Mouse (Mus musculus) hindbrain, embryonic 12.5 days (tissue): ENCODE results near the gene Srcap. TPM values are rescaled to one million over a fixed set of nuclear protein-coding genes. Genes with fewer than 3 reads are reported as not detected.

ENCODE experiments used
- ATAC-seq: fragments of 200-750 bp; cut with Nextera tagmentation; 2 replicates; pipeline ENCODE4 v1.8.0; 2017; ENCODE audit warnings: moderate TSS enrichment; ENCODE audit not compliant: low FRiP score
- H3K27ac ChIP-seq: fragments of 300-500 bp; sonication (generic); 2 replicates; pipeline ENCODE4 v1.5.1; 2016; ENCODE audit warnings: mild to moderate bottlenecking
- H3K27me3 ChIP-seq: fragments of 300-500 bp; sonication (generic); 2 replicates; pipeline ENCODE4 v1.6.1; 2016; ENCODE audit warnings: mild to moderate bottlenecking
- H3K36me3 ChIP-seq: fragments of 300-500 bp; sonication (generic); 2 replicates; pipeline ENCODE4 v1.6.1; 2016; ENCODE audit warnings: mild to moderate bottlenecking
- H3K4me1 ChIP-seq: fragments of 300-500 bp; sonication (generic); 2 replicates; pipeline ENCODE4 v1.6.1; 2016
- H3K4me2 ChIP-seq: fragments of 300-500 bp; sonication (generic); replicated peaks from 2 replicates; pipeline ENCODE4 v1.6.1; 2016; ENCODE audit warnings: mild to moderate bottlenecking
- H3K4me3 ChIP-seq: fragments of 300-500 bp; sonication (generic); 2 replicates; pipeline ENCODE4 v1.5.1; 2016; ENCODE audit warnings: mild to moderate bottlenecking
- H3K9ac ChIP-seq: fragments of 300-500 bp; sonication (generic); 2 replicates; pipeline ENCODE4 v1.6.1; 2016; ENCODE audit warnings: mild to moderate bottlenecking, moderate library complexity
- H3K9me3 ChIP-seq: fragments of 300-500 bp; sonication (generic); replicated peaks from 2 replicates; pipeline ENCODE4 v1.6.1; 2016; ENCODE audit warnings: mild to moderate bottlenecking
- WGBS: fragments of 180-500 bp; shearing (Covaris S2); methylation state at CpG from one replicate; pipeline ENCODE4 v1.1.7; 2016; 5-methylcytosine and 5-hydroxymethylcytosine counted together
- polyA plus RNA-seq: library from polyadenylated mRNA; unstranded; fragments of >200 nt; fragmentation: Nextera tagmentation; extraction: Ambion mirVana; gene quantifications from 2 replicates; pipeline ENCODE4 v1.2.1, GENCODE M21; 2016

Gene Srcap
- polyA plus RNA-seq, 1 experiment from 2014 or later, result 90.8 TPM

DNA sequence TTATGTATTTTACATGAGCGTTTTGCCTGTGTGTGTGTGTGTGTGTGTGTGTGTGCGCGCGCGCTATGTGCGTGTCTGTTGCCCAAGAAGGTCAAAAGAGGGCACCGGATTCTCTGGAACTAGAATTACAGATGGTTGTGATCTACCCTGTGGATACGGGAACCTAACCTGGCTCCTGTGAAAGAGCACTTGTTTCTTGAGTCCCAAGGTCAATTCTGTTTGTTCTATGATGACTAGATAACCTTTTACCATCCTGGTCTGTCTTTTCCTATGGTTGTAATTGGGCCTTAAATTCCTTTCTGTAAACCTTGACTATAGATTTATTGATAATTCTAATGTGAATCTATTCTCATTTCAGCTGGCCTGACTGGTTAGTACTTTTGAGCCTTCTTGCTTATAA is 39.8 kb downstream of the Srcap start:
- no peak for ATAC-seq
- no peak overlapping the region for H3K4me3 ChIP-seq
- H3K4me2 ChIP-seq, result no peak overlapping the region
- no peaks in the 10 kb centered on the region for H3K4me1 ChIP-seq
- no peak overlapping the region for H3K27ac ChIP-seq
- H3K9me3 ChIP-seq, result no peaks in the 10 kb centered on the region
- no peaks in the 10 kb centered on the region for H3K27me3 ChIP-seq
- peaks cover 80% of the 10 kb centered on the region for H3K36me3 ChIP-seq
- H3K9ac ChIP-seq, result no peak overlapping the region
- 96% methylated on average over 8 of the region's 8 CpGs for WGBS

DNA sequence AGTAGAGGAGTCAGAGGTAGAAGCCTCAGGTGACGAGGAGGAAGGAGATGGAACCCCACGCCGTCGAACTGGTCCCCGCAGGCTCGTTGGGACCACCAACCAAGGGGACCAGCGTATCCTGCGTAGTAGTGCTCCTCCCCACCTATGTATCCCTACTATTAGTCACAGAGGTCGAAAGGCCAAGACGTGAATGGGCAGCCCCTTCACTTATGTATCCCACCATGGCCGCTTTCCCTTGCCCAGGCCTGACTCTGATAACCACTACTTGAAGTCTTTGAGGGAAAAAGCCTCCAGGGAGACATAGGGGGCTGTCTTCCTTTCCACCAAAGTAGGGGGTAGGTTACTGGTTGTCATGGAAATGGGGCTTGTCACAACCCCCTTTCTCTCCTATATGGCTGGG is 48.8 kb downstream of the Srcap start:
- H3K9me3 ChIP-seq, result no peaks in the 10 kb centered on the region
- WGBS, result 93% methylated on average over 11 of the region's 11 CpGs
- H3K4me3 ChIP-seq, result no peak overlapping the region
- peaks cover 80% of the 10 kb centered on the region for H3K36me3 ChIP-seq
- no peaks in the 10 kb centered on the region for H3K27me3 ChIP-seq
- no peak overlapping the region for H3K9ac ChIP-seq
- H3K27ac ChIP-seq, result no peak overlapping the region
- no peak for ATAC-seq
- H3K4me1 ChIP-seq, result no peaks in the 10 kb centered on the region
- H3K4me2 ChIP-seq, result no peak overlapping the region

DNA sequence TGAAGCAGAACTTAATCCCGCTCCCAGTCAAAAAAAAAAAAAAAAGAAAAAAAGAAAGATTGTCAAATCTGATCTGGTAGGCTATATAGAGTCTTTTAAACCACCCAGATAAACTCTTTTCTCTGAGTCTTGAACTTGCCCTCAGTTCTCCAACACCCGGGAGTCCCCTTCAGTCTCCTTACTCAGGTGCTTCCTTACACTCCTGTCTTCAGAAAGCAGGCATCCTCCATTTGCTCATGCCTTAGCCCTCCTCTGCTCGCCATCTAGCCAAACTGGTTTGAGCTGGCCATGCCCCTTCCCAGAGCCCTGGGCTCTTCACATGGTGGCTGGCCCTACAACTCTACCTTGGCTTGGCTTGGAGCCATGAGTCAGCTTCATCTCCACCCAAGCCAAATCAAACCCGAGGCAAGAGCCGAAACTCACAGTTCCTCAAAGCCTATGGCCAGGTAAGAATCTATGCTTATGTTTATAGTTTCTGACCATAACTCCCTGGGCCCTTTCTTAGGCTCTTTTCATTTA is 49.6 kb downstream of the Srcap start, which contains the start of gene Tmem265:
TSS of gene Tmem265 (plus strand) at position 51 of the 519 bp plus-strand sequence.
- H3K27ac ChIP-seq, result no peak within 1 kb of the TSS
- H3K4me2 ChIP-seq, result no peak within 1 kb of the TSS
- H3K4me3 ChIP-seq, result no peak within 1 kb of the TSS
- WGBS, result 92% methylated on average over 5 of the region's 5 CpGs
- H3K9me3 ChIP-seq, result no peaks in the 10 kb centered on the region
- no peaks in the 10 kb centered on the region for H3K27me3 ChIP-seq
- H3K4me1 ChIP-seq, result no peaks in the 10 kb centered on the region
- no peak within 1 kb of the TSS for H3K9ac ChIP-seq
- ATAC-seq, result no peak
- H3K36me3 ChIP-seq, result peaks cover 74% of the 10 kb centered on the region

DNA sequence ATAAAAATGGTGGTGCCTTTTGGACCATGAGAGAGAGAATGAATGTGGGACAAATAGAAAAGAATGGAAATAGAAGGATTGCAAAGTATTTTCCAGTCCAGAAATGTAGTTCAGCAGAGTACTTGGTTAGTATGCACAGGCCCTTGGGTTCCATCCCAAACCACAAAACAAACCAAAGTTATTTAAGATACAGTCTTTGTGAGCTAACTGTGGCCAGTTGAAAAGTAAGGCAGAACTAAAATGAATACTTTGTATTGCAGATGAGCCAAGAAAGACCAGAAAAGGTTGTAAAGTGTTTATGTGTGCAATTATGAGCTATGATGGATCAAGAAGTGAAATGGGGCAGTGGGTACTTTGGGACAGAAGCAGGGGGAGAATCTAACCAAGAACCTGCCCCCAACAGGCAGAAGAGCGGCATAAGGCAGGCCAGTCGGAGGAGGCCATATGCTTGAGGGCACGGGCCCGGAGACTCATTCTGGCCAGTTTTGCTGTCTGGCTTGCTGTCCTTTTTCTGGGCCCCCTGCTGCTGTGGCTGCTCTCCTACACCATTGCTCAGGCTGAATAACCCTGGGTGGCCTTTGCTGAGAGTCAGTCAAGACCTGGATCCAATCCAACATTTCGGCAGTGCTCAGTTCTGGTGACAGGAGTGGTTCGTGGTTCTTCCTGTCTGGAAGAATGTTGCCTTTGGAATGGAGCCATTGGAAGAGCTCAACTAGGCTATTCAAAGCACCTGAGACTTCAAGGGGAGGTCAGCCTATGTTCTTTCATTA is 52.8 kb downstream of the Srcap start:
- WGBS, result 74% methylated on average over 6 of the region's 6 CpGs
- Histone ChIP-seq H3K27me3 (no peaks in the 10 kb centered on the region), H3K4me3 (no peak overlapping the region), H3K4me1 (no peaks in the 10 kb centered on the region), H3K4me2 (no peak overlapping the region), H3K36me3 (peaks cover 57% of the 10 kb centered on the region), H3K27ac (no peak overlapping the region), H3K9ac (no peak overlapping the region), H3K9me3 (no peaks in the 10 kb centered on the region)
- ATAC-seq, result no peak

DNA sequence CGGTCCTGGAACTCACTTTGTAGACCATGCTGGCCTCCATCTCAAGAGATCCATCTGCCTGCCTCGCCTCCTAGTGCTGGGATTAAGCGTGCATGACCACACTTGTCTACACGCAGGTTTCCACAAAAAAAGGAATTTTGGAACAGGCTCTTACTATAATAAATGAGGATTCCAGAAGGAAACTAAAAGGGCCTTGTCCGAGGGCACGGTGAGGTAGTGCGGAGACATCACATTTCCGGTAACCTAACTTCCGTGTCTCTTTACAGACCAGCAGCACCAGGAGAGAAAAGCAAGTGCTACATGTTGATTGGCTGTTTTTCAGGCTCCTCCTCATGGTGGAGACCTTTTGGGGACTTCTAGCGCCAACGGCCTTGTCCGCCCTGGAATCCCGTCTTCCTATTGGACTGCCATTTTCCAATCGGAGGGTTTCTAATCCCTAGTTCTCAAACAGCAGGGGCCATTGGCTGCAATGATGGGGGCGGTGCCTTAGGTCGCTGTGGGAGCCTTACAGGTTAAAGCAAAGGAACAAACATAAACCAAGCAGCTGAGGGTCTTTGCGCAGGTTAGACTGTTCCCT is 61.2 kb downstream of the Srcap start, which contains the start of gene Phkg2:
TSS of gene Phkg2 (plus strand) at position 446 of the 577 bp plus-strand sequence.
- WGBS, result under 1% methylated on average over 17 of the region's 17 CpGs
- Histone ChIP-seq H3K4me1 (peaks cover 24% of the 10 kb centered on the region), H3K27me3 (no peaks in the 10 kb centered on the region), H3K36me3 (peaks cover 21% of the 10 kb centered on the region), H3K9me3 (no peaks in the 10 kb centered on the region), H3K4me3 (peak within 1 kb of the TSS; percentile 84), H3K4me2 (peak within 1 kb of the TSS; percentile 97), H3K9ac (peak within 1 kb of the TSS; percentile 93), H3K27ac (peak within 1 kb of the TSS; percentile 79)
- ATAC-seq, result peak; percentile 99

DNA sequence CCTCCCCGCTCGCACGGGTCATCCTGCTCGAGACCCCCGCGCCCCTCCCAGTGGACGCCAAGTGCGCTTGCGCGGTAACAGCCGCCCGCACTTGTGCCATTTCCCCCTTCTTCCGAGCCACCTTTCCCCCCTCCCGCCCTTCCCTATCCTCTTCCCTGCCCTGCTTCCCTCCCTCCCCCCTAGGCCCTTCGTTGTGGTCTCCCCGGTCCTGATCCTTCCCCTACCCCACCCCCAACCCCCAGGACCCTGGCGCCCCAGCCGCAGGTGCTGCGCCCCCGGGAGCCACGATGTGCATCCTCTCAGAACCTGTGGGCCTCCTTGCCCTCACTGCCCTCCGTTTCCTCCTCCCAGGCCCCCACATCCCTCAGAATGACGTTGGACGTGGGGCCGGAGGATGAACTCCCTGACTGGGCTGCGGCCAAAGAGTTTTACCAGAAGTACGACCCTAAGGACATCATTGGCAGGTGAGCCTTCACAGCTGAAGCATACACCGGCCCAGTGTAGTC is 61.8 kb downstream of the Srcap start:
- Histone ChIP-seq H3K27me3 (no peaks in the 10 kb centered on the region), H3K9me3 (no peaks in the 10 kb centered on the region), H3K9ac (peak overlapping the region; percentile 93), H3K4me2 (peak overlapping the region; percentile 97), H3K36me3 (peaks cover 26% of the 10 kb centered on the region), H3K4me3 (peak overlapping the region; percentile 84), H3K27ac (peak overlapping the region; percentile 79), H3K4me1 (peaks cover 24% of the 10 kb centered on the region)
- under 1% methylated on average over 27 of the region's 28 CpGs for WGBS
- peak; percentile 81 for ATAC-seq

DNA sequence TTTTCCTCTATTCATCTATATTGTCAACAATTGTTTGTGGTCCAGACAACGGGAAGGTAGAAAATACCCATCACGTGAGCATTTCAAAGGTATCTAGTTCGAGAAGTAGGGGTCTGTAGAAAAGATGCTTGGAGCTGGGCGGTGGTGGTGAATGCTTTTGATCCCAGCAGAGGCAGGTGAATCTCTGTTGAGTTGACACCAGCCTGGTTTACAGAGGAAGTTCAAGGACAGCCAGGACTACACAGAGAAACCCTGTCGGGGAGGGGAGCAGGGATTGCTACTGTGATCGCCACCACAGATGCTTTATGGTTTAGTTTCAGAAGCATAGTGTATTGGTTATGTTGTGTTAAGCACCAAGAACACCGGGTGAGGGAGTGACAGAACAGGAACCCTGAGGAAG is 62.3 kb downstream of the Srcap start:
- Histone ChIP-seq H3K36me3 (peaks cover 25% of the 10 kb centered on the region), H3K4me1 (peaks cover 24% of the 10 kb centered on the region), H3K27ac (peak overlapping the region; percentile 79; the same call in 1 of the 2 replicates), H3K4me3 (peak overlapping the region; percentile 84), H3K9me3 (no peaks in the 10 kb centered on the region), H3K27me3 (no peaks in the 10 kb centered on the region), H3K4me2 (peak overlapping the region; percentile 97), H3K9ac (peak overlapping the region; percentile 93)
- ATAC-seq, result no peak
- 30% methylated on average over 7 of the region's 7 CpGs for WGBS

DNA sequence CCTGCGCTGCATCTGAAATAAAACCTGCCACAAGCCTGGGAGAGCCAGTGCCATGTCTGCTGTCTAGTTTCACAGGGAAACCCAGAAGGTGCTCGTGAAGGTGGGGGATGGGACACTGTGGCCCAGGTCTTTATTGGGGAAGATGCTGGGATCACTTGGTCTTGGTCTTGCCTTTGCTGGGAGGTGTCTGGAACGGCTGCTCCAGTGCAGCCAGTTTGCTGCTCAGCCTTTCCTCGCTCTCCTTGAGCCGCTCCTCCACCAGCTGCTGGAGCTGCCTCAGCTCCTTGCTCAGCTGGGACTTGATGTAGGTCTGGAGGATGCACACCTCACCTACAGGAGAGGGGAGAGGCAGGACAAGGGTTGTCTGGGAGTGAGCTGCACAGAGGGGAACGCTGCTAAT is 71.5 kb downstream of the Srcap start:
- no peak overlapping the region for H3K4me2 ChIP-seq
- no peak overlapping the region for H3K4me3 ChIP-seq
- no peaks in the 10 kb centered on the region for H3K9me3 ChIP-seq
- no peak overlapping the region for H3K9ac ChIP-seq
- no peak for ATAC-seq
- H3K27ac ChIP-seq, result no peak overlapping the region
- H3K4me1 ChIP-seq, result peaks cover 11% of the 10 kb centered on the region
- H3K36me3 ChIP-seq, result peaks cover 61% of the 10 kb centered on the region
- 95% methylated on average over 6 of the region's 6 CpGs for WGBS
- no peaks in the 10 kb centered on the region for H3K27me3 ChIP-seq

DNA sequence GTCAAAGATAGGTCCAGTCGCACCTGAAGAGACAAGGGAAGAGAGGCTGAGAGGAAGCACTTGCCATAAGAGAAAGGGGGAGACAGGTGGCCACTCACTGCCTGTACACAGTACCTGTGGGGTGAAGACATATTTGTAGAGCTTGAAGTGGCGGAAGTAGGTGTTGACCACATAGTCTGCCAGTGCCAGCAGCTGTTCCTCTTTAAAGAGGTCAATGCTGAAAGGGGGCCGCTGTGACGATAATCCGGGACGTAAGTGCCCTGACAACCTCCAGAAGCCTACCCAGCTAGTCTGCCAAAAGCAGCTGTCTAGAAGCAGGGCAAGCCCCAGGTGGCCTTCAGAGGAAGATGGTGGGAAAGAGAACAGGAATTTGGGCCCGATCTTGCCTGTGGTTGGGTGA is 73.2 kb downstream of the Srcap start:
- Histone ChIP-seq H3K9ac (no peak overlapping the region), H3K27ac (no peak overlapping the region), H3K4me1 (peaks cover 19% of the 10 kb centered on the region), H3K9me3 (no peaks in the 10 kb centered on the region), H3K4me3 (no peak overlapping the region), H3K36me3 (peaks cover 46% of the 10 kb centered on the region), H3K27me3 (no peaks in the 10 kb centered on the region), H3K4me2 (no peak overlapping the region)
- ATAC-seq, result no peak
- 80% methylated on average over 7 of the region's 7 CpGs for WGBS

DNA sequence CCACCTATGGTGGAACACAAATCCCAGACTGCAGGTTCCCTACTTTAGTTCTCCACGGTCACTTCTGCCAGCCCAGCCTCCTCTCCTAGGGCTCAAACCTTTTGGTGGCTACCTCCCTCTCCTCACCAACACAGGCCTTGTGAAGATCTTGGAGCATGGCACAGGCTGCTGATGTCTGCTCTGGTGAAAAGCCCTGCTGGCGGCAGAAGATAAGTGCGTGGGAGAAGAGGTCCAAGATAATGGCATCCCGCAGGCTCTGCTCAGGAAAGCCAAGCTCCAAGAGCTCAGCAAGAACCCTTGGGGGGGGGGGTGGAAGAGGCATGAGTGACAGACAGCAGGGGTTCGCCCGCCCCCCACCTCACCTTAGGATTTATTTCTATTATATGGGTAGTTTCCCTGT is 74.4 kb downstream of the Srcap start:
- no peak overlapping the region for H3K27ac ChIP-seq
- peaks cover 49% of the 10 kb centered on the region for H3K36me3 ChIP-seq
- no peak for ATAC-seq
- no peak overlapping the region for H3K9ac ChIP-seq
- H3K4me3 ChIP-seq, result no peak overlapping the region
- H3K9me3 ChIP-seq, result no peaks in the 10 kb centered on the region
- H3K4me2 ChIP-seq, result no peak overlapping the region
- H3K4me1 ChIP-seq, result peaks cover 19% of the 10 kb centered on the region
- no peaks in the 10 kb centered on the region for H3K27me3 ChIP-seq
- 91% methylated on average over 6 of the region's 6 CpGs for WGBS

DNA sequence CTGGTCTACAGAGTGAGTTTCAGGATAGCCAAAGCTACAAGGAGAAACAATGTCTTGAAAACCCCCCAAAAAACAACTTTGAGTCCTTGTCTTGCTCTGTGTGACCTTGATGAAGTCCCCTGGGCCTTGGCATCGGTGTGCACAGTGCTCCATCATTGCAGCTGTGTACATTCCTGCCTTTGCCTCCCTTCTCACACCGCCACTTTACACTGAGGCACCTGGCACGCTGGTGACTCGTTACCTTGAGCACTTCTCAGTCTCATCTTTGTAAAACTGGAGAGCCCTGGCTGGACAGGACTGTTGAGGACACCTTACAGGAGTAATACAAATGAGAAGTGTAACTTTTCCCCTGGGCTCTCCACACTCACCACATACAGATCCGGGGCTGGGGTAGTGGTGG is 75.4 kb downstream of the Srcap start:
- 78% methylated on average over 5 of the region's 5 CpGs for WGBS
- no peak for ATAC-seq
- Histone ChIP-seq H3K9me3 (no peaks in the 10 kb centered on the region), H3K4me2 (peak overlapping the region; percentile 84), H3K27ac (no peak overlapping the region), H3K4me3 (peak overlapping the region; percentile 84; the same call in 1 of the 2 replicates), H3K4me1 (peaks cover 19% of the 10 kb centered on the region), H3K27me3 (no peaks in the 10 kb centered on the region), H3K9ac (peak overlapping the region; percentile 62), H3K36me3 (peaks cover 50% of the 10 kb centered on the region)

DNA sequence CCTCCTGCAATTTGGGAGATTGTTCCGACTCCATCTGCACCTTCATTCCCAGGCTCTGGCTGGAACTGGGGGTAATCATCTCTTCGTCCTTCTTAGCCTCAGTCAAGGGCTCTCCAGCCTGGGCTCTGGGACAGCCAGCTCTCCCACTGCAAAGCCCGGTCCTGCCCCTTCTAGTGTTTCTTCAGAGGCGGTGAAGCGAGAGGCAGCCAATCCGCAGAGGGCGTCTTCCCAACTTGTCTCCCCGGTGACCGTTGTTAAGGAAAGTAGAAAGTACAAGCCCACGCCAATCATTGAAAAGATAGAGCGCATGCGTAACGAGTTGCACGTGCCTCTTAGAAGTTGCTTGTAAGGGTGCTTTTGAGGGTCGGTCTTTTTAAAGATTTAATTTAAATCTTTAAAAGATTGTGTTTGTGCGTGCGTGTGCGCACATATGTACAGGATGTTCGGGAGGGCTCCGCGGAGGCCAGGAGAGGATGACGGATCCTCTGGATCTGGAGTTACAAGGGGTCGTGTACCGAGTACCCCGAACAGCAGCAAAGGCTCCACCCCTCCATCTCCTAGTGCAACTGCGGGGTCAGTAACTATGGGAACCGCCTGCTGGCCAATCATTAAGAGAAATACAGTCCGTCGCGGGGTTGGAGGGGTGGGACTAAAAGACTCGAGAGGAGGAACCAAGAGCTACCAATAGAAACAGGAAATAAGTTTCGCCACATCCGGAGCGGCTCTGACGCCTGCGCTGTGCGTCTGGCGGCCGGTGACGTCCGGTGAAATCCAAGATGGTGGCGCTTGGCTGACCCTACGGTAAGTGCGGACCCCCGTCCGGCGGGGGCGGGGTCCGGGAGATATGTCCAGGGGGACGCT is 76.5 kb downstream of the Srcap start, which contains the start of the genes Ccdc189 and Rnf40:
TSS of gene Ccdc189 (minus strand) at position 585 of the 861 bp plus-strand sequence.
TSS of gene Rnf40 (plus strand) at position 757 of the 861 bp plus-strand sequence.
- Histone ChIP-seq H3K4me1 (peaks cover 19% of the 10 kb centered on the region), H3K27me3 (no peaks in the 10 kb centered on the region), H3K9ac (peak within 1 kb of the TSS; percentile 87), H3K27ac (peak within 1 kb of the TSS; percentile 78), H3K36me3 (peaks cover 49% of the 10 kb centered on the region), H3K9me3 (no peaks in the 10 kb centered on the region), H3K4me2 (peak within 1 kb of the TSS; percentile 84), H3K4me3 (peak within 1 kb of the TSS; percentile 84)
- under 1% methylated on average over 50 of the region's 50 CpGs for WGBS
- ATAC-seq, result peak; percentile 98
